Mouse (Mus musculus) forebrain, embryonic 10.5 days (tissue): ENCODE results near the gene Wdr34. TPM values are rescaled to one million over a fixed set of nuclear protein-coding genes. Genes with fewer than 3 reads are reported as not detected.

Experiments used
- DNase-seq: peaks from one replicate; pipeline ENCODE4 v3.0.0-alpha.2; 2017; ENCODE audit warnings: low spot score; ENCODE audit errors: extremely low spot score
- H3K27ac ChIP-seq: fragments of 300-500 bp; sonication (generic); 2 replicates; pipeline ENCODE4 v1.5.1; 2016; ENCODE audit warnings: mild to moderate bottlenecking
- H3K27me3 ChIP-seq: fragments of 300-500 bp; sonication (generic); 2 replicates; pipeline ENCODE4 v1.6.1; 2016; ENCODE audit warnings: mild to moderate bottlenecking; ENCODE audit not compliant: poor library complexity, severe bottlenecking
- H3K36me3 ChIP-seq: fragments of 300-500 bp; sonication (generic); replicated peaks from 2 replicates; pipeline ENCODE4 v1.6.1; 2016; ENCODE audit warnings: mild to moderate bottlenecking, moderate library complexity
- H3K4me1 ChIP-seq: fragments of 300-500 bp; sonication (generic); 2 replicates; pipeline ENCODE4 v1.6.1; 2016
- H3K4me3 ChIP-seq: fragments of 300-500 bp; sonication (generic); 2 replicates; pipeline ENCODE4 v1.5.1; 2016; ENCODE audit warnings: mild to moderate bottlenecking, moderate library complexity
- H3K9me3 ChIP-seq: fragments of 300-500 bp; sonication (generic); 2 replicates; pipeline ENCODE4 v1.6.1; 2016; ENCODE audit warnings: mild to moderate bottlenecking, moderate library complexity
- WGBS: fragments of 180-500 bp; shearing (Covaris S2); methylation state at CpG from one replicate; pipeline ENCODE4 v1.1.7; 2016; 5-methylcytosine and 5-hydroxymethylcytosine counted together
- polyA plus RNA-seq: library from polyadenylated mRNA; unstranded; fragments of >200 nt; fragmentation: Nextera tagmentation; extraction: Ambion mirVana; gene quantifications from 2 replicates; pipeline ENCODE4 v1.2.1, GENCODE M21; 2016

Gene Wdr34
- 33.1 and 33.4 TPM in 2 replicates for polyA plus RNA-seq

- H3K9me3 ChIP-seq = no peaks in the 10 kb centered on the region
- no peaks in the 10 kb centered on the region for H3K27me3 ChIP-seq
- peak within 1 kb of the TSS; percentile 64 for H3K4me3 ChIP-seq
- peak; percentile 97 for DNase-seq
- H3K4me1 ChIP-seq = peaks cover 8% of the 10 kb centered on the region
- peak within 1 kb of the TSS; percentile 98 for H3K27ac ChIP-seq
- H3K36me3 ChIP-seq = peaks cover 14% of the 10 kb centered on the region
- under 1% methylated on average over 54 of the region's 54 CpGs for WGBS
These were observed at the start of gene Wdr34 for GRCm38 (mm10) chr2:30048699-30049388. Gene Wdr34 (minus strand): TSS chr2:30048881.

GRCm38 (mm10) chr2:30095882-30096527 lies 47.3 kb upstream of the Wdr34 start:
- WGBS = 79% methylated on average over 2 of the region's 2 CpGs
- DNase-seq = peak; percentile 60
- no peak overlapping the region for H3K4me3 ChIP-seq
- peaks cover 28% of the 10 kb centered on the region for H3K36me3 ChIP-seq
- H3K27ac ChIP-seq = no peak overlapping the region
- H3K9me3 ChIP-seq = no peaks in the 10 kb centered on the region
- H3K4me1 ChIP-seq = peaks cover 36% of the 10 kb centered on the region
- no peaks in the 10 kb centered on the region for H3K27me3 ChIP-seq

- 4% methylated on average over 13 of the region's 13 CpGs for WGBS
- no peak for DNase-seq
- no peaks in the 10 kb centered on the region for H3K9me3 ChIP-seq
- H3K36me3 ChIP-seq = peaks cover 32% of the 10 kb centered on the region
- H3K27ac ChIP-seq = peak overlapping the region; percentile 88
- H3K4me3 ChIP-seq = peak overlapping the region; percentile 72
- H3K27me3 ChIP-seq = no peaks in the 10 kb centered on the region
- H3K4me1 ChIP-seq = peaks cover 36% of the 10 kb centered on the region
These were observed 45.5 kb upstream of the Wdr34 start for GRCm38 (mm10) chr2:30094208-30094588.

- H3K27ac ChIP-seq = peak within 1 kb of the TSS; percentile 88
- peak; percentile 95 for DNase-seq
- H3K4me3 ChIP-seq = peak within 1 kb of the TSS; percentile 72
- peaks cover 33% of the 10 kb centered on the region for H3K36me3 ChIP-seq
- WGBS = under 1% methylated on average over 49 of the region's 51 CpGs
- H3K9me3 ChIP-seq = no peaks in the 10 kb centered on the region
- H3K4me1 ChIP-seq = peaks cover 36% of the 10 kb centered on the region
- no peaks in the 10 kb centered on the region for H3K27me3 ChIP-seq
These were observed 45.0 kb upstream of the Wdr34 start, which contains the start of gene Zdhhc12 for GRCm38 (mm10) chr2:30093471-30094207. Gene Zdhhc12 (minus strand): TSS chr2:30093648.

GRCm38 (mm10) chr2:30092280-30092918 lies 43.7 kb upstream of the Wdr34 start:
- Histone ChIP-seq H3K27ac (peak overlapping the region; percentile 88), H3K9me3 (no peaks in the 10 kb centered on the region), H3K4me1 (peaks cover 36% of the 10 kb centered on the region), H3K4me3 (peak overlapping the region; percentile 72), H3K27me3 (no peaks in the 10 kb centered on the region), H3K36me3 (peaks cover 35% of the 10 kb centered on the region)
- WGBS = 47% methylated on average over 6 of the region's 6 CpGs
- DNase-seq = no peak

- no peak overlapping the region for H3K27ac ChIP-seq
- H3K9me3 ChIP-seq = no peaks in the 10 kb centered on the region
- WGBS = 94% methylated on average over 12 of the region's 12 CpGs
- H3K27me3 ChIP-seq = no peaks in the 10 kb centered on the region
- peaks cover 36% of the 10 kb centered on the region for H3K4me1 ChIP-seq
- peaks cover 43% of the 10 kb centered on the region for H3K36me3 ChIP-seq
- no peak for DNase-seq
- H3K4me3 ChIP-seq = peak overlapping the region; percentile 72; the same call in 1 of the 2 replicates
These were observed 42.8 kb upstream of the Wdr34 start for GRCm38 (mm10) chr2:30091521-30091920.

GRCm38 (mm10) chr2:30087310-30087709 lies 38.6 kb upstream of the Wdr34 start:
- Histone ChIP-seq H3K9me3 (no peaks in the 10 kb centered on the region), H3K27me3 (no peaks in the 10 kb centered on the region), H3K4me1 (peaks cover 17% of the 10 kb centered on the region), H3K4me3 (no peak overlapping the region), H3K36me3 (peaks cover 46% of the 10 kb centered on the region), H3K27ac (no peak overlapping the region)
- 89% methylated on average over 4 of the region's 4 CpGs for WGBS
- no peak for DNase-seq

GRCm38 (mm10) chr2:30084632-30085031 lies 36.0 kb upstream of the Wdr34 start:
- Histone ChIP-seq H3K4me3 (peak overlapping the region; percentile 38), H3K9me3 (no peaks in the 10 kb centered on the region), H3K4me1 (peaks cover 25% of the 10 kb centered on the region), H3K27me3 (no peaks in the 10 kb centered on the region), H3K27ac (peak overlapping the region; percentile 66), H3K36me3 (peaks cover 28% of the 10 kb centered on the region)
- 5% methylated on average over 12 of the region's 12 CpGs for WGBS
- DNase-seq = no peak

- DNase-seq = no peak
- peak overlapping the region; percentile 38 for H3K4me3 ChIP-seq
- no peaks in the 10 kb centered on the region for H3K9me3 ChIP-seq
- no peaks in the 10 kb centered on the region for H3K27me3 ChIP-seq
- peak overlapping the region; percentile 66; the same call in 1 of the 2 replicates for H3K27ac ChIP-seq
- 63% methylated on average over 5 of the region's 5 CpGs for WGBS
- H3K4me1 ChIP-seq = peaks cover 29% of the 10 kb centered on the region
- H3K36me3 ChIP-seq = peaks cover 27% of the 10 kb centered on the region
These were observed 35.4 kb upstream of the Wdr34 start for GRCm38 (mm10) chr2:30084113-30084512.

- H3K36me3 ChIP-seq = peaks cover 14% of the 10 kb centered on the region
- no peak overlapping the region for H3K27ac ChIP-seq
- H3K4me1 ChIP-seq = peaks cover 51% of the 10 kb centered on the region
- no peak for DNase-seq
- H3K27me3 ChIP-seq = no peaks in the 10 kb centered on the region
- no peaks in the 10 kb centered on the region for H3K9me3 ChIP-seq
- H3K4me3 ChIP-seq = peak overlapping the region; percentile 6; the same call in 1 of the 2 replicates
- WGBS = 93% methylated on average over 15 of the region's 15 CpGs
These were observed 31.6 kb upstream of the Wdr34 start for GRCm38 (mm10) chr2:30080181-30080800.

- Histone ChIP-seq H3K9me3 (no peaks in the 10 kb centered on the region), H3K27ac (peak overlapping the region; percentile 89), H3K4me3 (peak overlapping the region; percentile 63), H3K36me3 (peaks cover 25% of the 10 kb centered on the region), H3K27me3 (no peaks in the 10 kb centered on the region), H3K4me1 (peaks cover 38% of the 10 kb centered on the region)
- DNase-seq = no peak
- WGBS = 83% methylated on average over 4 of the region's 4 CpGs
These were observed 30.1 kb upstream of the Wdr34 start for GRCm38 (mm10) chr2:30078760-30079159.

- H3K4me1 ChIP-seq = peaks cover 38% of the 10 kb centered on the region
- no peaks in the 10 kb centered on the region for H3K9me3 ChIP-seq
- peak overlapping the region; percentile 89 for H3K27ac ChIP-seq
- 21% methylated on average over 10 of the region's 10 CpGs for WGBS
- H3K27me3 ChIP-seq = no peaks in the 10 kb centered on the region
- H3K36me3 ChIP-seq = peaks cover 29% of the 10 kb centered on the region
- DNase-seq = no peak
- H3K4me3 ChIP-seq = peak overlapping the region; percentile 63
These were observed 29.6 kb upstream of the Wdr34 start for GRCm38 (mm10) chr2:30078349-30078712.
